Mouse (Mus musculus) ES-E14 (cell line): ENCODE data around the gene Tmub1.

ENCODE experiments used
- CHD2 ChIP-seq: IDR thresholded peaks from 2 replicates; pipeline ENCODE4 v1.6.1; 2014; ENCODE audit warnings: mild to moderate bottlenecking, low read depth, low read length, inconsistent platforms
- ZC3H11A ChIP-seq: IDR thresholded peaks from 2 replicates; pipeline ENCODE4 v1.6.1; 2012; ENCODE audit warnings: low read depth, mild to moderate bottlenecking, inconsistent platforms, low read length, borderline replicate concordance
- ZNF384 ChIP-seq: IDR thresholded peaks from 2 replicates; pipeline ENCODE4 v1.6.1; 2012; ENCODE audit warnings: low read depth, low read length, inconsistent platforms

DNA sequence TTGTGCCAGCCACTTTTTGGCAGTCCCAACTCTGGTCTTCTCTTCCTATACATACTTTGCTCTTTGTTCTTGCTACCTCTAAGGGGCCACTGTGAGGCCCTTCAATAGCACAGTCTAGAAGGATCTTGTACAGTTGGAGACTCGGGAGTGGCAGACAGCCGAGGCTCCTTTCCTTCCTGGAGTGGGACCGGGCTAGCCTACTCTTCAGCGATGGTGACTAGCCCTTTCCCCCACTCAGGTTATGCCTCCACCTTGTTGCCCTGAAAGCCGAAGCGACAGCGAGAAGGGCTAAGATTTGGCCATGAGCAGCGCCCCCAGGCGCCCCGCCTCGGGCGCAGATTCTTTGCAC lies 20.4 kb downstream of the Tmub1 start:
- TF ChIP-seq ZC3H11A (no peak), CHD2 (no peak), ZNF384 (no peak)
